Mouse (Mus musculus) limb, embryonic 11.5 days (tissue): ENCODE data around the gene Map1a. TPM values are rescaled to one million over a fixed set of nuclear protein-coding genes. Genes with fewer than 3 reads are reported as not detected.

Experiments used
- ATAC-seq: fragments of 200-750 bp; cut with Nextera tagmentation; 2 replicates; pipeline ENCODE4 v1.8.0; 2017; ENCODE audit warnings: low read depth; ENCODE audit not compliant: insufficient number of reproducible peaks, low FRiP score, low TSS enrichment
- DNase-seq: peaks from one replicate; pipeline ENCODE4 v3.0.0-alpha.2; 2015; ENCODE audit warnings: low spot score
- H3K27ac ChIP-seq: fragments of 300-500 bp; sonication (generic); replicated peaks from 2 replicates; pipeline ENCODE4 v1.5.1; 2014; ENCODE audit warnings: low read depth, mild to moderate bottlenecking, low read length
- H3K27me3 ChIP-seq: fragments of 300-500 bp; sonication (generic); 2 replicates; pipeline ENCODE4 v1.6.1; 2014; ENCODE audit warnings: mild to moderate bottlenecking, low read length, mixed read lengths; ENCODE audit not compliant: control insufficient read depth, insufficient read depth
- H3K36me3 ChIP-seq: fragments of 300-500 bp; sonication (generic); 2 replicates; pipeline ENCODE4 v1.6.1; 2014; ENCODE audit warnings: mild to moderate bottlenecking, low read length, moderate library complexity, mixed read lengths; ENCODE audit not compliant: control insufficient read depth, insufficient read depth
- H3K4me1 ChIP-seq: fragments of 300-500 bp; sonication (generic); 2 replicates; pipeline ENCODE4 v1.6.1; 2014; ENCODE audit warnings: low read length, mixed read lengths; ENCODE audit not compliant: control insufficient read depth, insufficient read depth
- H3K4me2 ChIP-seq: fragments of 300-500 bp; sonication (generic); 2 replicates; pipeline ENCODE4 v1.6.1; 2014; ENCODE audit warnings: low read depth, mild to moderate bottlenecking, moderate library complexity; ENCODE audit not compliant: severe bottlenecking
- H3K4me3 ChIP-seq: fragments of 300-500 bp; sonication (generic); 2 replicates; pipeline ENCODE4 v1.5.1; 2014; ENCODE audit warnings: low read depth, low read length
- H3K9ac ChIP-seq: fragments of 300-500 bp; sonication (generic); 2 replicates; pipeline ENCODE4 v1.6.1; 2014; ENCODE audit warnings: mild to moderate bottlenecking, low read length
- H3K9me3 ChIP-seq: fragments of 300-500 bp; sonication (generic); 2 replicates; pipeline ENCODE4 v1.6.1; 2016; ENCODE audit warnings: low read length; ENCODE audit not compliant: control insufficient read depth
- WGBS: fragments of 180-500 bp; shearing (Covaris S2); extraction: QIAGEN DNeasy Blood & Tissue Kit; methylation state at CpG from one replicate; pipeline ENCODE4 v1.1.7; 2014; 5-methylcytosine and 5-hydroxymethylcytosine counted together
- polyA plus RNA-seq: library from polyadenylated mRNA; unstranded; fragments of >200 nt; fragmentation: Nextera tagmentation; extraction: Ambion mirVana; gene quantifications from 2 replicates; pipeline ENCODE4 v1.2.1, GENCODE M21; 2014

The Map1a gene
- polyA plus RNA-seq, 1 experiment from 2014 or later = 2.9 TPM

DNA sequence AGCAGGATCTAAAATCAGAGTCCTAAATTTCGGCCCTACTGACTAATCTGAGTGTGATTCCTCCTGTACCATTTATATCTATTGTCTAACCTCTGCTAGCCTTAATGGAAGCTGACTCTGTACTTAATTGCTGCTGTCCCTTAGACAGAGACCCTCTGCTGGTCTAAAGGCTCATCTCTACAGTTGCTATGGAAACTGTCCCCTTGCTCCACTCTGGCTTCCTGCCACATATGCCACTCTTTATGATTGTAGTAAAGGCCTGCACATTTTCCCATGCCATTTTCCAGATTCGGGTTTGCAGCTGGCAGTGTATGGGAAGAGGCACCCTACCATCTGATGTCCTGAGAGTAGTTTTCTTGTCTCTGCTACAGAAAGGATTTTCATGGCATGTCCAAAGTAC, 1.6 kb upstream of the Map1a start:
- Histone ChIP-seq H3K9me3 (no peaks in the 10 kb centered on the region), H3K36me3 (no peaks in the 10 kb centered on the region), H3K4me3 (no peak overlapping the region), H3K4me1 (no peaks in the 10 kb centered on the region), H3K4me2 (no peak overlapping the region), H3K9ac (no peak overlapping the region), H3K27ac (no peak overlapping the region), H3K27me3 (0 out of 2 replicates have a peak, but pooled peaks cover 3% of the 10 kb centered on the region)
- ATAC-seq (no peak), DNase-seq (no peak)
- WGBS = 71% methylated on average over 2 of the region's 2 CpGs

DNA sequence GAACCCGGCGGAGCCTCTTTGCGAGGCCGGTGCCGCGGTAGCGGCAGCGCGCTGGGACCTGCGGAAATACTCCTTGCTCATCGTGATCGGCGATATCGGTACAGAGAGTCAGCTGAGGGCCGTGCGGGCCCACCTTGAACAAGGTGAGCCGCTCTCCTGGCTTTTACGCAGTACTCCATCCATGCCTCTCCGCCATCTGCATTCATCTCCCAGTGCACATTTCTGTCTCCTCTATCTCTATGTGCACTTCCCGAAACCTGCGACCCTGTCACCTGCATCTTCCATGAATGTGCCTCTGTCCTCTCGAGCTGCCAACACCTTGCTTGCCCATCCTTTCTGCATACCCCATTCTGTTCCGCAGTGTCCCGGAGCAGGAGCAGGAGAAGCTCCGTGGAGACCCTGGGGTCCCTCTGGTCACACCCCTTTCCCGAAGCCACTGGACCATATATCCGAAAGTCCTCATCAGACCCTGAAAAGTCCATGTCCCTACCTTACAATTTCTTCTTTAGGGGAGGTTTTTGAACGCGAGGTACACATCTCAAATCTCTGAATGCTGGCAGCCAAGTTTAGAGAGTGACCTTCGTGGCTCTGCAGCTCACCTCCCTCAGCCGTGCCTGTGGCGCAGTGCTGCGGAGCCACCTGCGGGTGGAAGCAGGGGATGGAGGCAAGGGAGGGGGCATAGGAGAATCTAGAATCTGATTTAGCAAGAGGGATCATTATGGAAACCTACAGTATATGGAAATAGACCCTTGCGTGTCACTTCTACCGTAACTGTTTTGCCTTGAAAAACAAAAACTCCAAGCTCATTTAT, 535 bp downstream of the Map1a start:
- 0 out of 2 replicates have a peak, but pooled peaks cover 3% of the 10 kb centered on the region for H3K27me3 ChIP-seq
- H3K9ac ChIP-seq = no peak overlapping the region
- ATAC-seq (peak; percentile 65), DNase-seq (no peak)
- H3K36me3 ChIP-seq = no peaks in the 10 kb centered on the region
- 4% methylated on average over 36 of the region's 36 CpGs for WGBS
- H3K4me3 ChIP-seq = peak overlapping the region; percentile 46
- no peak overlapping the region for H3K27ac ChIP-seq
- H3K4me2 ChIP-seq = peak overlapping the region; percentile 54
- no peaks in the 10 kb centered on the region for H3K9me3 ChIP-seq
- peaks cover 11% of the 10 kb centered on the region for H3K4me1 ChIP-seq

DNA sequence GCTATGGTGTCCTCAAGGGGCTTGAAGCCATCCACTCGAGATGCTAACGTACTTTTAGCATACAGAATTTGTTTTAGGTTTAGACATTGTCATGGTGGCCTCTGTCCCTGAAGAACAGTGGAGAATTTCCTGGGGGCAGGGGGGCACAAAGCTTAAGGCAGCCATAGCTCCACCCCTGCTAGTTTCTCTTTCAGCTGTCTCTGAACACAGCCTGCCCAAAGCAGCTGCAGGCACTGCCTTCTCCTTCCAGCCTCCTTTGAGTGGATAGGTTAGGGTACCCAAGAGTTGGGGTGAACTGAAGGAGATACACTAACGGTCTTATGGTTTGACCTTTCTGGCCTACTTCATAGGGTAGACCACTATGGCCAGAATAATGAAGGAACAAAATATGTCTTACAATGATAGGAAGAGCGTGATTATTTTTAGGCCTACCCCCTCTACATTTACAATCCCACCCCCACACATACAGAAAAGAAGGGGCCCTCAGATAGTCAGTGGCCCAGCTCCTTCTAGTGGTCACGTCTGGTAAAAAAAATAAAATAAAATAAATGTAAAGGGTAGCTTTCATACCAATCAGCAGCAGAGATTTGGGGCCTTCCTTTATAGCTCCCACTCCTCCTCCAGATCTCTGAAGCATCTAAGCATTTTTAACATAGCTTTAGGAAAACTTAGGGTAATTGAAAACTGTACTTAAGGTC, 3.1 kb downstream of the Map1a start:
- H3K4me3 ChIP-seq = no peak overlapping the region
- DNase-seq (no peak), ATAC-seq (no peak)
- no peaks in the 10 kb centered on the region for H3K36me3 ChIP-seq
- H3K9me3 ChIP-seq = no peaks in the 10 kb centered on the region
- peaks cover 34% of the 10 kb centered on the region for H3K4me1 ChIP-seq
- H3K4me2 ChIP-seq = no peak overlapping the region
- H3K27me3 ChIP-seq = peaks cover 26% of the 10 kb centered on the region
- WGBS = 64% methylated on average over 5 of the region's 5 CpGs
- no peak overlapping the region for H3K27ac ChIP-seq
- no peak overlapping the region for H3K9ac ChIP-seq

DNA sequence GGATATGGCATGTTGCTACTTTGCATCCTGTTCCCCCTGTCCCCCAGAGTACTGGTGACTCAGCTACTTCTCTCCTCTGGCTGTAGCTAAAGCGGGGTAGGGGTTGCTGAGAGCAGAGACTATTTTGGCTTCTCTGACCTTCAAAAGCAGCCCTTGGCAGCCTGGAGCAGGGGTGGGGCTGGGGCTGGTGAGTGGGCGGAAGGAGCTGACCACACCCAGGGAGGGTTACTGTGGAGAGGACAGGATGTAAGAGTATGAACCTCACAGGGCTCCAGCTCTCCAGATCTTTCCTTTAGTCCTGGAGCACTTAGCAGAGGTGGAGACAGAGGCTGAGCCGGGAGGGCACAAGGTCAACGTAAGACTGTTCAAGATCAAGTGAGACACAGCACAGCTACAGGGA, 4.8 kb downstream of the Map1a start:
- Histone ChIP-seq H3K27me3 (peaks cover 22% of the 10 kb centered on the region), H3K36me3 (no peaks in the 10 kb centered on the region), H3K4me3 (no peak overlapping the region), H3K4me2 (peak overlapping the region; percentile 58), H3K9ac (no peak overlapping the region), H3K9me3 (no peaks in the 10 kb centered on the region), H3K4me1 (peaks cover 34% of the 10 kb centered on the region), H3K27ac (no peak overlapping the region)
- WGBS = 17% methylated on average over 4 of the region's 4 CpGs
- DNase-seq = no peak
- no peak for ATAC-seq

DNA sequence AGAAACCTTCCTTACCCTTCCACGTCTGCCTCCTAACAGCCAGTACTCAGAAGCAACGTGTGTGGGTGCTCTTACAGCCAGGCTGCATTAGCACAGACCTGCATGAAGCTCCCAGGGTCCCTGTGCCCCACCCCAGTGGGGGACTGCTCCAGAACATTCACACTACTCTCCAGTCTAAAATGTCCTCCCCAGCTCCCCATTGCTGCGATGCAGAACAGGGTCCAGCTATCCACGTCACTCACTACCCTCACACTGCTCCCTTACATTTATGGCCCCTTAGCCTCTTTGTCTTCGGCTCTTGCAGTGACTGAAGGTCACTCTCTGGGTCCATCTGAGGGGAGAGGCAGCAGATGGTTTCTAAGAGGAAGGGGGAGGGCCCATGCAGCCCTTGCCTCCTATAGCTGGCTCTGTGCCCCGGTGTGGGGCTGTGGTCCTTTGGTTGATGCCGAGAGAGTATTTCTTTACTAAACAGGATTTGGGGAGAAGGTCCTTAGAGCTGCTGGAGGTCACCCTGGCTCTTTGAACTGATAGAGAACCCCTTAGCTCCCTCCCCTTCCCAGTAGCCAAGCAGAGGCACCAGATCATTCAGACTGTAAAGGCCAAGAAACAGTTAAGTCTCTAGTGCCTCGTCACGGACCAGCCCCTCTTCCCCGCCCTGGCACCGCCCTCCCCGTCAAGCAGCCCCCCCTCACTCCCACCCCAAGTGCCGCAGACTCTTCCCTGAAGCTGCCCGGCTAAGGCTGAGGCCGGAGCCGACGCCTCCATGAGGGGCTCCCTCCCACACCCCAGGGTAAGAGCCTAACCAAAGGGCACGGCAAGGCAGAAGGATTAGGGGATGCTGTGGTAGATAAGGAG, 5.6 kb downstream of the Map1a start:
- Histone ChIP-seq H3K9ac (peak overlapping the region; percentile 47), H3K27me3 (peaks cover 22% of the 10 kb centered on the region), H3K4me2 (peak overlapping the region; percentile 58), H3K27ac (no peak overlapping the region), H3K9me3 (no peaks in the 10 kb centered on the region), H3K4me3 (peak overlapping the region; percentile 28), H3K36me3 (peaks cover 2% of the 10 kb centered on the region; the same call in 1 of the 2 replicates), H3K4me1 (peaks cover 34% of the 10 kb centered on the region)
- peak; percentile 59 for DNase-seq
- peak; percentile 52 for ATAC-seq
- under 1% methylated on average over 18 of the region's 18 CpGs for WGBS

DNA sequence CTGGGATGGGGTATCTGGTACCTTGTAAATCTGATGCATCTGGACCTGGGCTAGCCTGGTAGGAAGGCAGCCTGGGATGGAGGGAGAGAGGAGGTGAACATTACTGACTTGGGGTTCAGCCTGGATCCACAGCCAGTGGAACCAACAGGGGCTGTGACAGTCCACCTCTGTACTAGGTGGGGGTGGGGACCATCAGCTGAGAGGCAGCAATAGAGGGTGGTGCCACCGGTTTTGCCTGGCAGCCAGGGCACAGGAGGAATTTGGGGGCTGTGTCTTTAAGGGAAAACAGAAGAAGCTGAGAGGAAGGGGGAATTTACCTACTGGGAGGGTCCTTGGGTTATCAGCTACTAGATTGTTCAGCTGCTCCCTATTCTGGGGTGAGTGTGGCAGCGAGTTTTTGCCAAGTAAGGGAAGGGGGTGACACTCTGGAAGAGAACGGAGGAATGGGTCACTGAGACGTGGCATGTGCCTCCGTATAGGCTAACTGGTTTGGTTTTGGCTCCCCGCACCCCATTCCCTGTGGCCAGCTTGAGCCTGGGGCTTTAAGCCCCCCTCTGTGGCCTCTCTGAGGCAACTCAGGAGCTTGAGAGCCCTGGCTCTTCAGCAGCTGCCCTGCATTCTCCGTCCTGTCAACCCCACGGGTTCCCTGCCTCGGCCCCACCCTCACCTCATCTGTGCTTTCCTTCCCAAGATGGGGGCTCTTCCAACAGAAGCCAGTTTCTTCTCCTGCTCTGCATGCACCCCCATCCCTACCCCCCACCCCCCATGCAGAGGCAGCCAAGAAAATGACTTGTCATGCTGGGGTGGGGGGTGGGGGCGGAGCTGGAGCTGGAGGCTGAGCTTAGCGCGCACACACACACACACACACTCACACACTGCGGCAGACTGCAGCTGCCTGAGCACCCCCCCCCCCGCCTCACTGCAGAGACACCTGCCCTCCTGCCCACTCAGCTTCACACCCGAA, 6.5 kb downstream of the Map1a start:
- Histone ChIP-seq H3K4me3 (peak overlapping the region; percentile 28), H3K9ac (peak overlapping the region; percentile 47)

DNA sequence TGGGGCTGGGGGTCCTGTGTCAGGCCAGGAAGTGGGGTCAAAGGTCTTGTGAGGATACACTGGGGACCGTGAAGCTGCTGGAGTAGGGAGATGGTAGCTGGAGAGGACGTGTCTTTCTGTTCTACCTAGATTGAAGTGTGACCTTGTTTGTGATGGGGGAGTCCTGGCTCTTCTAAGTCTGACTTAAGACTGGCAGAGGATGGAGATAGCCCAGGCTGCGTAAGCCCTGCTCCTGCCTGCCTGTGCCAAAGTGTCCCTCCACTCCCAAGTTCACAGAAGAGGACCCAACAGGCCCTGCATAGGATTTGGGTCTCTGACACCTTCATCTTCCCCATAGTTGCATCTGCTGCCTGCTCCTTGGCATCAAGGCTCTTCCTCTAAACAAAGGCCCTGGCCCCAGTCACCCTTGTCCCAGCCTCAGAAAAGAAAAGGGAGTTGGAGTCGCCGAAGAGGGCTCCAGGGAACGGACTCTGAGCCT, 7.4 kb downstream of the Map1a start:
- Histone ChIP-seq H3K4me1 (peaks cover 34% of the 10 kb centered on the region), H3K27ac (no peak overlapping the region)
- WGBS = 8% methylated on average over 6 of the region's 6 CpGs

More for the DNA sequence above, 6.5 kb downstream of the Map1a start:
- H3K4me1 ChIP-seq = peaks cover 34% of the 10 kb centered on the region
- H3K36me3 ChIP-seq = peaks cover 2% of the 10 kb centered on the region; the same call in 1 of the 2 replicates
- H3K27me3 ChIP-seq = peaks cover 24% of the 10 kb centered on the region
- peak overlapping the region; percentile 58 for H3K4me2 ChIP-seq
- H3K27ac ChIP-seq = no peak overlapping the region
- WGBS = 1% methylated on average over 15 of the region's 15 CpGs
- H3K9me3 ChIP-seq = no peaks in the 10 kb centered on the region
- peak; percentile 40 for ATAC-seq
- peak; percentile 37 for DNase-seq

More for the DNA sequence above, 7.4 kb downstream of the Map1a start:
- Histone ChIP-seq H3K4me3 (no peak overlapping the region), H3K9ac (no peak overlapping the region), H3K4me2 (peak overlapping the region; percentile 58; the same call in 1 of the 2 replicates), H3K27me3 (peaks cover 24% of the 10 kb centered on the region), H3K9me3 (no peaks in the 10 kb centered on the region), H3K36me3 (peaks cover 2% of the 10 kb centered on the region; the same call in 1 of the 2 replicates)
- ATAC-seq (no peak), DNase-seq (no peak)
